Mouse (Mus musculus): ENCODE measurements at regions not wholly inside any gene's neighbourhood (a gene's known extent, or its start where the extent isn't known, plus 50 kb on each side); places are given as distances from the start of the nearest gene placed in this dataset.

DNA sequence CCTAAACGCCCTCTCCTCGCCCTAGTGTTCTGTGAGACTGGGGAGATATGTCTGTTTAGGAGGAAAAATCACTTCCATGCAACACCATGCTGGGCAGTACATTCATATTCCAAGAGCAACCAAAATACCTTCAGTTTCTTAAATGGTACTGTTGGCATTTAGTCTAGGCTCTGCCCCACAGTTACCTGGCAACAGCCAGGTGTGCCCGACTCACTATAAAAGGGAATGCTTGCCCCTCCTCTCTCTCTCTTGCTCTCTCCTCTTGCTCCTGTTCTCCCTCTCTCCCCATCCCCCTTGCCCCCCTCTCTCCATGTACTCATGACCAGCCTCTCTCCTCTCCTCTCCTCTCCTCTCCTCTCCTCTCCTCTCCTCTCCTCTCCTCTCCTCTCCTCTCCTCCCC, 66.7 kb upstream of the Abca1 start:
- TF ChIP-seq CTCF (IDR thresholded peaks at IDR 0.05; ENCODE audit: borderline replicate concordance, extremely low read depth, insufficient read depth, insufficient read length) (no peak), POLR2A (IDR thresholded peaks at IDR 0.05; ENCODE audit: borderline replicate concordance, extremely low read depth, insufficient read depth, insufficient read length, poor library complexity, severe bottlenecking) (no peak)

All from brain, embryonic 14.5 days (tissue).